Mouse (Mus musculus) CH12.LX (cell line): ENCODE results near the gene Cops4. TPM values are rescaled to one million over a fixed set of nuclear protein-coding genes. Genes with fewer than 3 reads are reported as not detected.

Experiments used
- DNase-seq: peaks from one replicate; pipeline ENCODE4 v3.0.0-alpha.2; 2013; ENCODE audit errors: extremely low read depth
- H3K27ac ChIP-seq: 2 replicates; pipeline ENCODE4 v1.5.1; 2012; ENCODE audit warnings: low read depth, mild to moderate bottlenecking, control low read depth, moderate library complexity; ENCODE audit not compliant: insufficient read depth
- H3K27me3 ChIP-seq: replicated peaks from 2 replicates; pipeline ENCODE3; 2012; ENCODE audit warnings: inconsistent platforms
- H3K36me3 ChIP-seq, 2 experiments: replicated peaks in 1 of 2; 2 replicates each; pipeline versions ENCODE3 to v1.6.1; 2012; ENCODE audit warnings: inconsistent platforms in 1 of 2, low read length in 1 of 2, mild to moderate bottlenecking in 1 of 2, mixed read lengths in 1 of 2, moderate library complexity in 1 of 2; ENCODE audit not compliant: control insufficient read depth in 1 of 2, insufficient read depth in 1 of 2
- H3K4me1 ChIP-seq, 2 experiments: 2 replicates each; pipeline ENCODE4 v1.6.1; 2012; ENCODE audit warnings: inconsistent platforms in 1 of 2, moderate library complexity in 1 of 2; ENCODE audit not compliant: insufficient read depth in 2 of 2, control insufficient read depth in 1 of 2
- H3K4me2 ChIP-seq: 2 replicates; pipeline ENCODE4 v1.6.1; 2012; ENCODE audit warnings: low read depth, mild to moderate bottlenecking, control low read depth; ENCODE audit not compliant: poor library complexity, insufficient read depth, severe bottlenecking
- H3K4me3 ChIP-seq, 3 experiments: fragments of 150-350 bp in 1 of 3; sonication (generic) in 1 of 3; replicated peaks in 1 of 3; 2 replicates each; pipeline versions ENCODE3 to v1.5.1; 2011 to 2012; ENCODE audit warnings: low read depth in 2 of 3, low read length in 2 of 3, mild to moderate bottlenecking in 2 of 3, moderate library complexity in 2 of 3, control low read depth in 1 of 3, improper control_type of control experiment in 1 of 3, inconsistent platforms in 1 of 3, mixed read lengths in 1 of 3; ENCODE audit not compliant: poor library complexity in 1 of 3
- H3K79me2 ChIP-seq: replicated peaks from 2 replicates; pipeline ENCODE4 v1.6.1; 2012; ENCODE audit warnings: mild to moderate bottlenecking, moderate library complexity; ENCODE audit not compliant: control insufficient read depth, poor library complexity, insufficient read depth, severe bottlenecking; ENCODE audit errors: extremely low read depth
- H3K9ac ChIP-seq: 2 replicates; pipeline ENCODE4 v1.6.1; 2012; ENCODE audit warnings: low read depth, mild to moderate bottlenecking, control low read depth, moderate library complexity; ENCODE audit not compliant: insufficient read depth
- H3K9me3 ChIP-seq: replicated peaks from 2 replicates; pipeline ENCODE3; 2012; ENCODE audit warnings: low read length, inconsistent platforms, mixed read lengths
- BHLHE40 ChIP-seq: IDR thresholded peaks from 2 replicates; pipeline ENCODE4 v1.6.1; 2011; ENCODE audit warnings: mild to moderate bottlenecking, low read depth, low read length, improper control_type of control experiment
- CHD1 ChIP-seq: IDR thresholded peaks from 2 replicates; pipeline ENCODE4 v1.6.1; 2012; ENCODE audit warnings: low read depth, low read length, improper control_type of control experiment, inconsistent platforms
- CTCF ChIP-seq, 2 experiments: IDR thresholded peaks in 1 of 2; conservative IDR thresholded peaks in 1 of 2; 2 replicates each; pipeline ENCODE4 v1.5.1; 2011 to 2012; ENCODE audit warnings: low read depth in 2 of 2, low read length in 2 of 2, improper control_type of control experiment in 1 of 2, inconsistent platforms in 1 of 2, mild to moderate bottlenecking in 1 of 2, moderate library complexity in 1 of 2
- ELF1 ChIP-seq: IDR thresholded peaks from 2 replicates; pipeline ENCODE4 v1.6.1; 2014; ENCODE audit warnings: low read depth, mild to moderate bottlenecking, inconsistent platforms, low read length, improper control_type of control experiment
- EP300 ChIP-seq: IDR thresholded peaks from 2 replicates; pipeline ENCODE4 v1.6.1; 2011; ENCODE audit warnings: low read length, improper control_type of control experiment
- ETS1 ChIP-seq: conservative IDR thresholded peaks from 2 replicates; pipeline ENCODE4 v1.6.1; 2012; ENCODE audit warnings: low read depth, mild to moderate bottlenecking, inconsistent platforms, low read length, improper control_type of control experiment, moderate library complexity
- HCFC1 ChIP-seq: IDR thresholded peaks from 2 replicates; pipeline ENCODE4 v1.6.1; 2012; ENCODE audit warnings: low read depth, mild to moderate bottlenecking, inconsistent platforms, low read length, improper control_type of control experiment
- IRF4 ChIP-seq: IDR thresholded peaks from 2 replicates; pipeline ENCODE4 v1.6.1; 2014; ENCODE audit warnings: low read depth, mild to moderate bottlenecking, inconsistent platforms, low read length, improper control_type of control experiment
- JUN ChIP-seq: IDR thresholded peaks from 2 replicates; pipeline ENCODE4 v1.6.1; 2011; ENCODE audit warnings: low read depth, mild to moderate bottlenecking, low read length, improper control_type of control experiment, moderate library complexity; ENCODE audit not compliant: insufficient read depth
- JUND ChIP-seq: conservative IDR thresholded peaks from 2 replicates; pipeline ENCODE4 v1.6.1; 2011; ENCODE audit warnings: low read depth, low read length, improper control_type of control experiment
- KAT2A ChIP-seq: IDR thresholded peaks from 2 replicates; pipeline ENCODE4 v1.6.1; 2012; ENCODE audit warnings: low read length, improper control_type of control experiment, inconsistent platforms; ENCODE audit not compliant: insufficient replicate concordance
- MAFK ChIP-seq: IDR thresholded peaks from 2 replicates; pipeline ENCODE4 v1.6.1; 2011; ENCODE audit warnings: low read length, improper control_type of control experiment; ENCODE audit not compliant: insufficient replicate concordance
- MAX ChIP-seq: IDR thresholded peaks from 2 replicates; pipeline ENCODE4 v1.6.1; 2011; ENCODE audit warnings: low read length, improper control_type of control experiment
- MEF2A ChIP-seq: IDR thresholded peaks from 2 replicates; pipeline ENCODE4 v1.6.1; 2014; ENCODE audit warnings: low read depth, mild to moderate bottlenecking, inconsistent platforms, low read length, improper control_type of control experiment, borderline replicate concordance
- MXI1 ChIP-seq: IDR thresholded peaks from 2 replicates; pipeline ENCODE4 v1.6.1; 2011; ENCODE audit warnings: mild to moderate bottlenecking, low read depth, low read length, improper control_type of control experiment
- NRF1 ChIP-seq: IDR thresholded peaks from 2 replicates; pipeline ENCODE4 v1.6.1; 2014; ENCODE audit warnings: low read depth, mild to moderate bottlenecking, inconsistent platforms, low read length, improper control_type of control experiment, moderate library complexity
- POLR2AphosphoS2 ChIP-seq: IDR thresholded peaks from 2 replicates; pipeline ENCODE4 v1.6.1; 2011; ENCODE audit warnings: low read depth, low read length, improper control_type of control experiment
- RCOR1 ChIP-seq: conservative IDR thresholded peaks from 2 replicates; pipeline ENCODE4 v1.6.1; 2012; ENCODE audit warnings: low read depth, mild to moderate bottlenecking, inconsistent platforms, low read length, improper control_type of control experiment
- SIN3A ChIP-seq: IDR thresholded peaks from 2 replicates; pipeline ENCODE4 v1.6.1; 2012; ENCODE audit warnings: low read length, improper control_type of control experiment, inconsistent platforms
- TBP ChIP-seq: conservative IDR thresholded peaks from 2 replicates; pipeline ENCODE4 v1.6.1; 2011; ENCODE audit warnings: low read depth, low read length, improper control_type of control experiment
- UBTF ChIP-seq: IDR thresholded peaks from 2 replicates; pipeline ENCODE4 v1.6.1; 2012; ENCODE audit warnings: low read depth, mild to moderate bottlenecking, inconsistent platforms, low read length, improper control_type of control experiment, moderate library complexity
- USF1 ChIP-seq: IDR thresholded peaks from 2 replicates; pipeline ENCODE4 v1.6.1; 2014; ENCODE audit warnings: low read depth, mild to moderate bottlenecking, inconsistent platforms, low read length, improper control_type of control experiment
- ZC3H11A ChIP-seq: IDR thresholded peaks from 2 replicates; pipeline ENCODE4 v1.6.1; 2012; ENCODE audit warnings: low read depth, mild to moderate bottlenecking, inconsistent platforms, low read length, improper control_type of control experiment
- ZMIZ1 ChIP-seq: IDR thresholded peaks from 2 replicates; pipeline ENCODE4 v1.6.1; 2012; ENCODE audit warnings: low read depth, mild to moderate bottlenecking, inconsistent platforms, low read length, improper control_type of control experiment
- ZNF384 ChIP-seq: IDR thresholded peaks from 2 replicates; pipeline ENCODE4 v1.6.1; 2012; ENCODE audit warnings: low read depth, low read length, improper control_type of control experiment, inconsistent platforms
- dilution Hi-C: fragments of 300-500 bp; cut with MboI; formaldehyde crosslinking; loops from 2 replicates; pipeline ENCODE4 v1.14.3; 2020; ENCODE audit warnings: low sequenced_read_pairs; ENCODE audit not compliant: extremely low pct_unique_long_range_greater_than_20kb, extremely low pct_ligation_motif_present
- in situ Hi-C: fragments of 300-500 bp; cut with MboI; formaldehyde crosslinking; loops from 3 replicates; pipeline ENCODE4 v1.14.3; 2019; ENCODE audit warnings: low sequenced_read_pairs, low pct_ligation_motif_present, low pct_unique_long_range_greater_than_20kb, mixed read lengths
- polyA plus RNA-seq: library from polyadenylated mRNA; unstranded; fragments of >175 nt; gene quantifications from 2 replicates; pipeline ENCODE4 v1.2.1, GENCODE M21; 2012; ENCODE audit warnings: low read depth; ENCODE audit not compliant: insufficient read length
- total RNA-seq, 2 experiments: library from RNA; depleted of rRNA; stranded (reverse); fragments of 300-350 nt in 1 of 2; fragments of >200 nt in 1 of 2; gene quantifications; 2 replicates each; pipeline ENCODE4 v1.2.3; 2012 to 2014

Cops4 gene
- total and polyA plus RNA-seq, 3 experiments, result 122 to 264 (median 133) TPM

DNA sequence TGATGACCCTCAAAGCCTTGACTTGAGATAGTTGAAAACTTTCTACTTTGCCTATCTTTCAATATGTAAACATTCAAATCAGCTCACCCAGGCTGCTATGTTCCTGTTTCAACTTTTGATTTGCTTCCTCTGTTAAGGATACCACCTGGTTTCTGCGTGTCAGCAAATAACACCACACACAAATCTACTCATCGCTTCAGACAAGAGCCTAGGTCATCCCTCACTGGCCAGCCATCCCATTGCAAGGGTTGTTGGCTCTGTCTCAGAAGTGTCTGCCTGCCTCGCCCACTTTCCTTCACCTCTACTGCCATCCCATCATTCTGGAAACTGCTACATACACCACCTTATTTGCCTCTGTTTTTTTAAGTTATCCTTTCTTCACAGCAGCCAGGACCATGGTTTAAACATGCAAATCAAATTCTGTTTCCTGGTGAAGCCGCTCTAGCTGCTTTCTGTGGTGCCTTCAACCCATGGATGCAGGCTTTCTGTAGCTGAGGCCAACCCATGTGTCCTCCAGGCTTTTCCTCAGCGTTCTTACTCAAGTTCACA, 60.8 kb downstream of the Cops4 start:
- TF ChIP-seq USF1 (no peak), UBTF (no peak), ETS1 (peak; percentile 37; the same call in 1 of the 2 replicates), MXI1 (peak; percentile 56; the same call in 1 of the 2 replicates), HCFC1 (0 out of 2 replicates have a peak, but pooled peaks have one; percentile 38), NRF1 (no peak), KAT2A (no peak), BHLHE40 (0 out of 2 replicates have a peak, but pooled peaks have one; percentile 13), CHD1 (no peak), ZC3H11A (no peak), TBP (no peak), MAFK (peak; percentile 89), JUN (no peak), CTCF (conservative IDR thresholded peaks at IDR 0.05 in 1 of 2, IDR thresholded peaks at IDR 0.05 in 1 of 2; ENCODE audit: low read depth in 2 of 2, low read length in 2 of 2) (no peak), IRF4 (peak; percentile 46; the same call in 1 of the 2 replicates), ZNF384 (peak; percentile 65), MEF2A (0 out of 2 replicates have a peak, but pooled peaks have one; percentile 27), ELF1 (peak; percentile 27), RCOR1 (no peak), EP300 (peak; percentile 62), MAX (peak; percentile 52; the same call in 1 of the 2 replicates), JUND (no peak; the same call in 1 of the 2 replicates), ZMIZ1 (no peak), SIN3A (peak; percentile 74), POLR2AphosphoS2 (no peak)
- dilution Hi-C loops, result no loop called here
- peak overlapping the region; percentile 83 for H3K27ac ChIP-seq

More for the DNA sequence above, 60.8 kb downstream of the Cops4 start:
- no peaks in the 10 kb centered on the region for H3K27me3 ChIP-seq
- peak overlapping the region; percentile 17 for H3K4me2 ChIP-seq
- H3K79me2 ChIP-seq, result no peaks in the 10 kb centered on the region
- H3K4me1 ChIP-seq, result peaks cover 22 to 69% of the 10 kb centered on the region in 2 experiments
- H3K36me3 ChIP-seq, result peaks cover 0 to 6% of the 10 kb centered on the region in 2 experiments
- H3K4me3 ChIP-seq, result peak overlapping the region in 1 of 3 experiments; percentile 17
- peak overlapping the region; percentile 55 for H3K9ac ChIP-seq
- H3K9me3 ChIP-seq, result no peaks in the 10 kb centered on the region
- DNase-seq, result peak; percentile 51
- in situ Hi-C loops, result no loop called here
